39 mouse cellular contexts compared by ENCODE assay signal in the genomic region with DNA sequence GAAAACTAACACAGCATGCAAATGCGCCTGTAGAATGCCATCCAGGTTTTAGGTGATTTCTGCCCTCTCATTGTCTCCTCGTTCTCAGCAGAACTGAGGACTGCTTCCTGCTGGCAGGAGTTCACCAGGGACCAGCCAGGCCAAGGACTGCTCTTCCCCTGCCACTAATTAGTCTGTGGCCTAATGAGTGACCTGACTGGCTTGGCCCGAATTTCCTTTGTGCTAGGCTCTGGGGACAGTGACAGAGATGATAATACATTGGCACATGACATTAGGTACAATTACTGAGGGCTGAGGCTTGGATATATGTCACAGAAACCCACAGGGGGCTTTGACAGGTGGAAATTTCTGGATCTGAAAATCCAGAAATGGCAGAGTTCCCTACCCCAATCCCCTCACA. TPM values are rescaled to one million over a fixed set of nuclear protein-coding genes. Genes with fewer than 3 reads are reported as not detected.
"Had no signal": no experiment of that assay in that cellular context is flagged by ENCODE, and none has a peak within 500 bp of the region (broad histone marks: within the 10 kb centered on the region; RNA-seq: fewer than 3 reads in every experiment).

No protein-coding gene starts in this region.

- H3K4me1 ChIP-seq: limb, embryonic 10.5 days; limb, embryonic 12.5 days; limb, embryonic 13.5 days; limb, embryonic 15.5 days; liver, embryonic 12.5 days; liver, embryonic 13.5 days; liver, embryonic 15.5 days; lung, embryonic 15.5 days; megakaryocyte, embryonic 14.5 days; midbrain, embryonic 12.5 days; midbrain, embryonic 13.5 days; midbrain, embryonic 15.5 days had no signal

- H3K9me3 ChIP-seq: limb, embryonic 10.5 days; limb, embryonic 12.5 days; limb, embryonic 13.5 days; limb, embryonic 15.5 days; liver, embryonic 12.5 days; liver, embryonic 13.5 days; liver, embryonic 15.5 days; lung, embryonic 15.5 days; midbrain, embryonic 10.5 days; midbrain, embryonic 12.5 days; midbrain, embryonic 13.5 days; midbrain, embryonic 15.5 days had no signal

- H3K36me3 ChIP-seq: limb, embryonic 10.5 days; limb, embryonic 12.5 days; limb, embryonic 13.5 days; limb, embryonic 15.5 days; liver, embryonic 12.5 days; liver, embryonic 13.5 days; liver, embryonic 15.5 days; lung, embryonic 15.5 days; midbrain, embryonic 10.5 days; midbrain, embryonic 12.5 days; midbrain, embryonic 13.5 days; midbrain, embryonic 15.5 days had no signal

- H3K4me3 ChIP-seq: left cerebral cortex, adult 2 months; limb, embryonic 10.5 days; limb, embryonic 12.5 days; limb, embryonic 13.5 days; limb, embryonic 15.5 days; liver, embryonic 12.5 days; liver, embryonic 13.5 days; liver, embryonic 15.5 days; lung, embryonic 15.5 days; megakaryocyte, embryonic 14.5 days; midbrain, embryonic 10.5 days; midbrain, embryonic 12.5 days; midbrain, embryonic 13.5 days; midbrain, embryonic 15.5 days; myocyte had no signal

- H3K9ac ChIP-seq: limb, embryonic 12.5 days; limb, embryonic 13.5 days; limb, embryonic 15.5 days; liver, embryonic 12.5 days; liver, embryonic 13.5 days; liver, embryonic 14.5 days; liver, embryonic 15.5 days; liver, postnatal 0 days; lung, embryonic 14.5 days; lung, embryonic 15.5 days; midbrain, embryonic 12.5 days; midbrain, embryonic 13.5 days; midbrain, embryonic 15.5 days had no signal

- H3K27ac ChIP-seq: left cerebral cortex, adult 2 months; limb, embryonic 10.5 days; limb, embryonic 12.5 days; limb, embryonic 13.5 days; limb, embryonic 15.5 days; liver, embryonic 12.5 days; liver, embryonic 13.5 days; liver, embryonic 14.5 days; liver, embryonic 15.5 days; lung, embryonic 15.5 days; macrophage; midbrain, embryonic 10.5 days; midbrain, embryonic 12.5 days; midbrain, embryonic 13.5 days; midbrain, embryonic 15.5 days had no signal

- DNase-seq: left cerebral cortex, postnatal 4 days; liver; liver, embryonic 13.5 days; liver, postnatal 0 days; lung, adult 18-20 months; lung, adult 2 months; lung, embryonic 14.5 days; lung, postnatal 10 days; lung, postnatal 14 days; lung, postnatal 36 days; lung, postnatal 4 days; midbrain, embryonic 14.5 days had no signal

- H3K4me2 ChIP-seq: limb, embryonic 12.5 days; limb, embryonic 13.5 days; limb, embryonic 15.5 days; liver, embryonic 11.5 days; liver, embryonic 12.5 days; liver, embryonic 13.5 days; liver, embryonic 15.5 days; lung, embryonic 14.5 days; lung, embryonic 15.5 days; midbrain, embryonic 11.5 days; midbrain, embryonic 12.5 days; midbrain, embryonic 13.5 days; midbrain, embryonic 15.5 days had no signal

- ATAC-seq: liver, embryonic 12.5 days; liver, postnatal 0 days; lung, postnatal 0 days; midbrain, embryonic 13.5 days; midbrain, embryonic 15.5 days; midbrain, embryonic 16.5 days had no signal

- H3K27me3 ChIP-seq: limb, embryonic 12.5 days; limb, embryonic 13.5 days; limb, embryonic 15.5 days; liver, embryonic 13.5 days; liver, embryonic 15.5 days; lung, embryonic 15.5 days; midbrain, embryonic 13.5 days; midbrain, embryonic 15.5 days had no signal

RNA-seq across cellular contexts. Expression of gene Ttll9, which starts 14.7 kb away (rescaled TPM):
- total RNA-seq: liver, adult 2 months; megakaryocyte-erythroid progenitor cell, adult 5-6 weeks had no signal
- polyA plus RNA-seq: macrophage, myocyte had no signal

RNA-seq across cellular contexts. Expression of gene Dusp15, which starts 25.5 kb away (rescaled TPM):
- total RNA-seq: liver, adult 2 months; megakaryocyte progenitor cell, adult 5-6 weeks; megakaryocyte, adult 5-6 weeks; megakaryocyte-erythroid progenitor cell, adult 5-6 weeks had no signal
- polyA plus RNA-seq: liver, adult 2 months; liver, embryonic 11.5 days; liver, embryonic 12.5 days; liver, embryonic 13.5 days; liver, embryonic 15.5 days; liver, embryonic 16.5 days; liver, postnatal 0 days; lung, embryonic 16.5 days; lung, postnatal 0 days; macrophage had no signal

RNA-seq across cellular contexts. Expression of gene Foxs1, which starts 44.0 kb away (rescaled TPM):
- total RNA-seq: liver, adult 2 months; megakaryocyte progenitor cell, adult 5-6 weeks; megakaryocyte, adult 5-6 weeks; megakaryocyte-erythroid progenitor cell, adult 5-6 weeks had no signal
- polyA plus RNA-seq: limb, embryonic 12.5 days; liver, embryonic 12.5 days; macrophage had no signal

RNA-seq across cellular contexts. Expression of gene Xkr7, which starts 54.7 kb away (rescaled TPM):
- total RNA-seq: liver, adult 2 months; megakaryocyte progenitor cell, adult 5-6 weeks; megakaryocyte, adult 5-6 weeks; megakaryocyte-erythroid progenitor cell, adult 5-6 weeks had no signal
- polyA plus RNA-seq: limb, embryonic 10.5 days; limb, embryonic 11.5 days; limb, embryonic 12.5 days; limb, embryonic 13.5 days; limb, embryonic 15.5 days; liver, adult 2 months; liver, embryonic 11.5 days; liver, embryonic 12.5 days; liver, embryonic 13.5 days; liver, embryonic 14.5 days; liver, embryonic 15.5 days; liver, embryonic 16.5 days; liver, postnatal 0 days; lung, adult 2 months; lung, embryonic 14.5 days; lung, embryonic 15.5 days; lung, embryonic 16.5 days; lung, postnatal 0 days; macrophage; myocyte had no signal
